Mouse (Mus musculus): ENCODE data around the gene Chit1.

GRCm38 (mm10) chr1:134195979-134196378 lies 84.9 kb downstream of the Chit1 start:
- TF ChIP-seq ZNF384 (IDR thresholded peaks at IDR 0.05; ENCODE audit: low read depth, low read length), result no peak
- TF ChIP-seq CTCF (IDR thresholded peaks at IDR 0.05 in 2 of 3, conservative IDR thresholded peaks at IDR 0.05 in 1 of 3; ENCODE audit: control insufficient read depth in 1 of 3, insufficient read depth in 1 of 3, low read depth in 2 of 3, low read length in 3 of 3, poor library complexity in 1 of 3, severe bottlenecking in 1 of 3), result no peak
- TF ChIP-seq POLR2AphosphoS2 (IDR thresholded peaks at IDR 0.05; ENCODE audit: low read length), result no peak
- no peak for TF ChIP-seq POLR2A (IDR thresholded peaks at IDR 0.05; ENCODE audit: control insufficient read depth in 1 of 2, insufficient read depth in 1 of 2, low read depth in 1 of 2, low read length in 2 of 2, poor library complexity in 1 of 2)
- TF ChIP-seq TCF12 (IDR thresholded peaks at IDR 0.05; ENCODE audit: low read depth, low read length), result no peak
- no peak for TF ChIP-seq TBP (IDR thresholded peaks at IDR 0.05; ENCODE audit: low read depth, low read length)
- no peak for TF ChIP-seq GATA1 (IDR thresholded peaks at IDR 0.05; ENCODE audit: low read depth, low read length)
- no peak for TF ChIP-seq ZC3H11A (IDR thresholded peaks at IDR 0.05; ENCODE audit: low read depth, low read length)

All from MEL (cell line).